Mouse (Mus musculus) limb, embryonic 14.5 days (tissue): Measurements from ENCODE around the gene Siah3. TPM values are rescaled to one million over a fixed set of nuclear protein-coding genes. Genes with fewer than 3 reads are reported as not detected.

Source experiments
- ATAC-seq: fragments of 200-750 bp; cut with Nextera tagmentation; 2 replicates; pipeline ENCODE4 v1.8.0; 2017; ENCODE audit warnings: low read depth, moderate number of reproducible peaks, moderate TSS enrichment; ENCODE audit not compliant: low FRiP score
- DNase-seq: peaks from one replicate; pipeline ENCODE4 v3.0.0-alpha.2; 2015; ENCODE audit warnings: low spot score
- H3K27ac ChIP-seq: fragments of 300-500 bp; sonication (generic); replicated peaks from 2 replicates; pipeline ENCODE4 v1.5.1; 2014; ENCODE audit warnings: low read depth, mild to moderate bottlenecking, low read length, moderate library complexity, mixed read lengths
- H3K27me3 ChIP-seq: fragments of 300-500 bp; sonication (generic); 2 replicates; pipeline ENCODE4 v1.6.1; 2014; ENCODE audit warnings: low read length, mixed read lengths; ENCODE audit not compliant: control insufficient read depth, insufficient read depth
- H3K36me3 ChIP-seq: fragments of 300-500 bp; sonication (generic); 2 replicates; pipeline ENCODE4 v1.6.1; 2014; ENCODE audit warnings: mild to moderate bottlenecking, low read length, moderate library complexity, mixed read lengths; ENCODE audit not compliant: control insufficient read depth, insufficient read depth
- H3K4me1 ChIP-seq: fragments of 300-500 bp; sonication (generic); 2 replicates; pipeline ENCODE4 v1.6.1; 2014; ENCODE audit warnings: antibody characterized with exemption, low read length, mixed read lengths; ENCODE audit not compliant: control insufficient read depth, insufficient read depth
- H3K4me2 ChIP-seq: fragments of 300-500 bp; sonication (generic); replicated peaks from 2 replicates; pipeline ENCODE4 v1.6.1; 2014; ENCODE audit warnings: low read depth, mild to moderate bottlenecking, low read length, moderate library complexity; ENCODE audit not compliant: severe bottlenecking
- H3K4me3 ChIP-seq: fragments of 300-500 bp; sonication (generic); replicated peaks from 2 replicates; pipeline ENCODE4 v1.5.1; 2014; ENCODE audit warnings: low read length
- H3K9ac ChIP-seq: fragments of 300-500 bp; sonication (generic); 2 replicates; pipeline ENCODE4 v1.6.1; 2014; ENCODE audit warnings: mild to moderate bottlenecking, low read depth, low read length, moderate library complexity; ENCODE audit not compliant: severe bottlenecking
- H3K9me3 ChIP-seq: fragments of 300-500 bp; sonication (generic); 2 replicates; pipeline ENCODE4 v1.6.1; 2016; ENCODE audit warnings: low read length; ENCODE audit not compliant: control insufficient read depth
- POLR2A ChIP-seq: fragments of 200-500 bp; IDR thresholded peaks from 2 replicates; pipeline ENCODE4 v1.8.0; 2012; ENCODE audit warnings: inconsistent platforms, mild to moderate bottlenecking, moderate library complexity, borderline replicate concordance; ENCODE audit not compliant: insufficient read depth, insufficient read length; ENCODE audit errors: extremely low read depth
- WGBS: fragments of 180-500 bp; shearing (Covaris S2); extraction: QIAGEN DNeasy Blood & Tissue Kit; methylation state at CpG from one replicate; pipeline ENCODE4 v1.1.7; 2014; 5-methylcytosine and 5-hydroxymethylcytosine counted together
- polyA plus RNA-seq, 2 experiments: library from polyadenylated mRNA; depleted of rRNA in 1 of 2; stranded (reverse) in 1 of 2; unstranded in 1 of 2; fragments of >200 nt; fragmentation: Nextera tagmentation in 1 of 2; extraction: Ambion mirVana in 1 of 2; gene quantifications; 2 replicates each; pipeline versions ENCODE4 v1.2.1 to v1.2.3; 2012 to 2014

The Siah3 gene
- polyA plus RNA-seq, 2 experiments: 0.54 to 0.94 TPM

DNA sequence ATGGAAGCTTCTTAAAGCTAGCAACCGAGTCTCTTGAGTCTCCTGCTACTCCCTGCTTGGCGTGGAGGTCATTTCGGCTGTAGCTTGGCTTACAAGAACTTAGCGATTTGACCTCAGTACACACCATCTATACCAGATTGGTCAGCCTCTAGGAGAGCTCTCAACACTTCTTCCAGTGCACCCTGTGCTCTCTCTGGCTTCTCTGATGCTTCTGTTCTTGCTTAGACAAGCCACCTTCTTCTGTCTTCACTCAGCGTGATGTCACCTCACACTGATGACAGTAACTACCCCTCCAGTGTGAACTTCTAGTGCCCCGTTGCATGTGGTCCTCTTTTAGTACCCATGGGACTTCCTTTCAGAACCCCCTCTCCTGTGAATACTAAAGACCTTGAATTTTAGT is 63.1 kb downstream of the Siah3 start:
- 85% methylated on average over 6 of the region's 6 CpGs for WGBS
- H3K36me3 ChIP-seq: no peaks in the 10 kb centered on the region
- no peaks in the 10 kb centered on the region for H3K4me1 ChIP-seq
- no peak overlapping the region for H3K4me3 ChIP-seq
- no peak for DNase-seq
- H3K9me3 ChIP-seq: no peaks in the 10 kb centered on the region
- no peaks in the 10 kb centered on the region for H3K27me3 ChIP-seq
- H3K27ac ChIP-seq: no peak overlapping the region
- no peak for TF ChIP-seq POLR2A
- no peak overlapping the region for H3K4me2 ChIP-seq
- H3K9ac ChIP-seq: no peak overlapping the region
- ATAC-seq: no peak

GRCm38 (mm10) chr14:75519668-75520067 is 63.9 kb downstream of the Siah3 start:
- H3K4me3 ChIP-seq: no peak overlapping the region
- TF ChIP-seq POLR2A: no peak
- no peaks in the 10 kb centered on the region for H3K27me3 ChIP-seq
- H3K4me1 ChIP-seq: no peaks in the 10 kb centered on the region
- ATAC-seq (no peak), DNase-seq (no peak)
- WGBS: 87% methylated on average over 8 of the region's 8 CpGs
- H3K36me3 ChIP-seq: no peaks in the 10 kb centered on the region
- no peaks in the 10 kb centered on the region for H3K9me3 ChIP-seq
- no peak overlapping the region for H3K4me2 ChIP-seq
- no peak overlapping the region for H3K27ac ChIP-seq
- no peak overlapping the region for H3K9ac ChIP-seq

DNA sequence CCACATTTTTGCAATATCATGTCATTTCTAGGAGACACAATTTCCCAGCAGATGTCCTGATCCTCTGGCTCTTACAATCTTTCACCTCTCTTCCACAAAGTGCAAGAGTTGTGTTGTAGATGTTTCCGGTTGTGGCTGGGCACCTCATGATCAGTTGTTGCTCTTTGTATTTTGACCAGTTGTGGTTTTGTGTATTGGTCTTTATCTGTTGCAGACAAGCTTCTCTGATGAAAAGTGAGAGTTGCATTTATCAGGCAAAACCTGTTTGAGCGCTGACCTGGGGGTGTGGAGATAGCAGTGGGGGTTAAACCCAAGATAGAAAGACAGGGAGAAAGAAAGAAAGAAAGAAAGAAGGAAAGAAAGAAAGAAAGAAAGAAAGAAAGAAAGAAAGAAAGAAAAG is 68.9 kb downstream of the Siah3 start:
- no peak for TF ChIP-seq POLR2A
- H3K9me3 ChIP-seq: no peaks in the 10 kb centered on the region
- peaks cover 10% of the 10 kb centered on the region for H3K4me1 ChIP-seq
- ATAC-seq (no peak), DNase-seq (no peak)
- H3K4me3 ChIP-seq: no peak overlapping the region
- no peak overlapping the region for H3K4me2 ChIP-seq
- 94% methylated on average over 2 of the region's 2 CpGs for WGBS
- no peaks in the 10 kb centered on the region for H3K27me3 ChIP-seq
- H3K9ac ChIP-seq: no peak overlapping the region
- no peak overlapping the region for H3K27ac ChIP-seq
- H3K36me3 ChIP-seq: no peaks in the 10 kb centered on the region

DNA sequence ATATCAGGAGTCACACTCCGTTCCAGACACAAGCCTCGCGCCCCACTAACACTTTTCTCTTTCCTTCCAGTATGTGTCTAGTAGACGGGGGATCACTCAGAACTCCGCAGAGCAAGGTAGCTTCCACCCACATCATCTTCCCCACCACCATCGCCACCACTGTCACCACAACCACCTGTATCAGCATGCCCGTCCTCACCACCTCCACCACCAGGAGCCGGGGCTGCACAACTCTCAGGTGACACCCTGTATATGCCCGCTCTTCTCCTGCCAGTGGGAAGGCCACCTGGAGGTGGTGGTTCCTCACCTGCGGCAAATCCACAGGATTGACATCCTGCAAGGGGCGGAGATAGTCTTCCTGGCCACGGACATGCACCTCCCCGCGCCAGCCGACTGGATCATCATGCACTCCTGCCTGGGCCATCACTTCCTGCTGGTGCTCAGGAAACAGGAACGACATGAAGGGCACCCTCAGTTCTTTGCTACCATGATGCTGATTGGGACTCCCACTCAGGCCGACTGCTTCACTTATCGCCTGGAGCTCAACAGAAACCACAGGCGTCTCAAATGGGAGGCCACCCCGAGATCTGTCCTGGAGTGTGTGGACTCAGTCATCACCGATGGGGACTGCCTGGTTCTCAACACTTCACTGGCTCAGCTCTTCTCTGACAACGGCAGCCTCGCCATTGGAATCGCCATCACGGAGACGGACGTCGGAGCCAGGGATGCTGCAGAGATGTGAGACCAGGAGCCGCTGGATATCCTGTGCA is 69.8 kb downstream of the Siah3 start:
- DNase-seq: no peak
- Histone ChIP-seq H3K9ac (no peak overlapping the region), H3K9me3 (no peaks in the 10 kb centered on the region), H3K27me3 (no peaks in the 10 kb centered on the region), H3K27ac (no peak overlapping the region), H3K4me2 (no peak overlapping the region), H3K4me3 (no peak overlapping the region), H3K4me1 (peaks cover 16% of the 10 kb centered on the region), H3K36me3 (no peaks in the 10 kb centered on the region)
- no peak for ATAC-seq
- no peak for TF ChIP-seq POLR2A
- WGBS: 89% methylated on average over 29 of the region's 29 CpGs

- Histone ChIP-seq H3K4me1 (peaks cover 21% of the 10 kb centered on the region), H3K27me3 (no peaks in the 10 kb centered on the region), H3K9ac (0 out of 2 replicates have a peak overlapping the region, but pooled peaks have one; percentile 12), H3K36me3 (no peaks in the 10 kb centered on the region), H3K27ac (0 out of 2 replicates have a peak overlapping the region, but pooled peaks have one; percentile 43), H3K4me3 (no peak overlapping the region), H3K4me2 (no peak overlapping the region), H3K9me3 (no peaks in the 10 kb centered on the region)
- 51% methylated on average over 10 of the region's 10 CpGs for WGBS
- ATAC-seq (peak; percentile 39; the same call in 1 of the 2 replicates), DNase-seq (peak; percentile 42)
- no peak for TF ChIP-seq POLR2A
Measured at GRCm38 (mm10) chr14:75527464-75528190, 71.8 kb downstream of the Siah3 start.
